Mouse (Mus musculus): ENCODE data around the gene Eif2a. TPM values are rescaled to one million over a fixed set of nuclear protein-coding genes. Genes with fewer than 3 reads are reported as not detected.

Eif2a gene
- polyA plus RNA-seq, 1 experiment = 33.3 TPM

GRCm38 (mm10) chr3:58519536-58519935 is 6.1 kb upstream of the Eif2a start:
- TF ChIP-seq CTCF (IDR thresholded peaks at IDR 0.05; ENCODE audit: extremely low read depth, insufficient read depth, low read length) (no peak), POLR2A (IDR thresholded peaks at IDR 0.05; ENCODE audit: extremely low read depth, insufficient read depth, low read length) (no peak)
- Histone ChIP-seq H3K4me3 (ENCODE audit: insufficient read depth, low read length) (no peak overlapping the region), H3K27ac (ENCODE audit: insufficient read depth, low read length) (no peak overlapping the region), H3K4me1 (ENCODE audit: control insufficient read depth, insufficient read depth, low read length) (no peaks in the 10 kb centered on the region)

GRCm38 (mm10) chr3:58520286-58520685 is 5.3 kb upstream of the Eif2a start:
- Histone ChIP-seq H3K4me3 (ENCODE audit: insufficient read depth, low read length) (no peak overlapping the region), H3K4me1 (ENCODE audit: control insufficient read depth, insufficient read depth, low read length) (no peaks in the 10 kb centered on the region), H3K27ac (ENCODE audit: insufficient read depth, low read length) (no peak overlapping the region)
- TF ChIP-seq CTCF (IDR thresholded peaks at IDR 0.05; ENCODE audit: extremely low read depth, insufficient read depth, low read length) = no peak
- no peak for TF ChIP-seq POLR2A (IDR thresholded peaks at IDR 0.05; ENCODE audit: extremely low read depth, insufficient read depth, low read length)

GRCm38 (mm10) chr3:58521361-58521760 is 4.3 kb upstream of the Eif2a start:
- TF ChIP-seq POLR2A (IDR thresholded peaks at IDR 0.05; ENCODE audit: extremely low read depth, insufficient read depth, low read length) (no peak), CTCF (IDR thresholded peaks at IDR 0.05; ENCODE audit: extremely low read depth, insufficient read depth, low read length) (no peak)

GRCm38 (mm10) chr3:58523386-58523785 is 2.2 kb upstream of the Eif2a start:
- Histone ChIP-seq H3K4me1 (ENCODE audit: control insufficient read depth, insufficient read depth, low read length) (no peaks in the 10 kb centered on the region), H3K27ac (ENCODE audit: insufficient read depth, low read length) (no peak overlapping the region), H3K4me3 (ENCODE audit: insufficient read depth, low read length) (peak overlapping the region; percentile 87; the same call in 1 of the 2 replicates)
- TF ChIP-seq CTCF (IDR thresholded peaks at IDR 0.05; ENCODE audit: extremely low read depth, insufficient read depth, low read length) = no peak

More at GRCm38 (mm10) chr3:58521361-58521760, 4.3 kb upstream of the Eif2a start:
- Histone ChIP-seq H3K27ac (ENCODE audit: insufficient read depth, low read length) (no peak overlapping the region), H3K4me3 (ENCODE audit: insufficient read depth, low read length) (no peak overlapping the region), H3K4me1 (ENCODE audit: control insufficient read depth, insufficient read depth, low read length) (no peaks in the 10 kb centered on the region)

- Histone ChIP-seq H3K4me1 (ENCODE audit: control insufficient read depth, insufficient read depth, low read length) (no peaks in the 10 kb centered on the region), H3K4me3 (ENCODE audit: insufficient read depth, low read length) (peak overlapping the region; percentile 87; the same call in 1 of the 2 replicates), H3K27ac (ENCODE audit: insufficient read depth, low read length) (no peak overlapping the region)
- TF ChIP-seq CTCF (IDR thresholded peaks at IDR 0.05; ENCODE audit: extremely low read depth, insufficient read depth, low read length) (no peak), POLR2A (IDR thresholded peaks at IDR 0.05; ENCODE audit: extremely low read depth, insufficient read depth, low read length) (no peak)
These were observed 1.4 kb upstream of the Eif2a start for GRCm38 (mm10) chr3:58524246-58524645.

- H3K27ac ChIP-seq (ENCODE audit: insufficient read depth, low read length) = peak overlapping the region; percentile 89
- peak overlapping the region; percentile 87 for H3K4me3 ChIP-seq (ENCODE audit: insufficient read depth, low read length)
- no peaks in the 10 kb centered on the region for H3K4me1 ChIP-seq (ENCODE audit: control insufficient read depth, insufficient read depth, low read length)
- TF ChIP-seq CTCF (IDR thresholded peaks at IDR 0.05; ENCODE audit: extremely low read depth, insufficient read depth, low read length) = no peak
- no peak for TF ChIP-seq POLR2A (IDR thresholded peaks at IDR 0.05; ENCODE audit: extremely low read depth, insufficient read depth, low read length)
These were observed 455 bp upstream of the Eif2a start for GRCm38 (mm10) chr3:58525166-58525565.

- H3K4me3 ChIP-seq (ENCODE audit: insufficient read depth, low read length) = peak overlapping the region; percentile 87
- H3K27ac ChIP-seq (ENCODE audit: insufficient read depth, low read length) = no peak overlapping the region
- no peaks in the 10 kb centered on the region for H3K4me1 ChIP-seq (ENCODE audit: control insufficient read depth, insufficient read depth, low read length)
- no peak for TF ChIP-seq POLR2A (IDR thresholded peaks at IDR 0.05; ENCODE audit: extremely low read depth, insufficient read depth, low read length)
- no peak for TF ChIP-seq CTCF (IDR thresholded peaks at IDR 0.05; ENCODE audit: extremely low read depth, insufficient read depth, low read length)
These were observed 752 bp downstream of the Eif2a start for GRCm38 (mm10) chr3:58526408-58526737.

GRCm38 (mm10) chr3:58536573-58536972 is 11.0 kb downstream of the Eif2a start:
- no peaks in the 10 kb centered on the region for H3K4me1 ChIP-seq (ENCODE audit: control insufficient read depth, insufficient read depth, low read length)
- no peak overlapping the region for H3K27ac ChIP-seq (ENCODE audit: insufficient read depth, low read length)
- TF ChIP-seq CTCF (IDR thresholded peaks at IDR 0.05; ENCODE audit: extremely low read depth, insufficient read depth, low read length) (no peak), POLR2A (IDR thresholded peaks at IDR 0.05; ENCODE audit: extremely low read depth, insufficient read depth, low read length) (no peak)
- H3K4me3 ChIP-seq (ENCODE audit: insufficient read depth, low read length) = no peak overlapping the region

- no peak overlapping the region for H3K4me3 ChIP-seq (ENCODE audit: insufficient read depth, low read length)
- TF ChIP-seq POLR2A (IDR thresholded peaks at IDR 0.05; ENCODE audit: extremely low read depth, insufficient read depth, low read length) (no peak), CTCF (IDR thresholded peaks at IDR 0.05; ENCODE audit: extremely low read depth, insufficient read depth, low read length) (no peak)
- no peak overlapping the region for H3K27ac ChIP-seq (ENCODE audit: insufficient read depth, low read length)
- no peaks in the 10 kb centered on the region for H3K4me1 ChIP-seq (ENCODE audit: control insufficient read depth, insufficient read depth, low read length)
These were observed 26.6 kb downstream of the Eif2a start for GRCm38 (mm10) chr3:58552001-58552811.

- Histone ChIP-seq H3K4me1 (ENCODE audit: control insufficient read depth, insufficient read depth, low read length) (no peaks in the 10 kb centered on the region), H3K4me3 (ENCODE audit: insufficient read depth, low read length) (no peak overlapping the region), H3K27ac (ENCODE audit: insufficient read depth, low read length) (no peak overlapping the region)
- TF ChIP-seq CTCF (IDR thresholded peaks at IDR 0.05; ENCODE audit: extremely low read depth, insufficient read depth, low read length) = no peak
- no peak for TF ChIP-seq POLR2A (IDR thresholded peaks at IDR 0.05; ENCODE audit: extremely low read depth, insufficient read depth, low read length)
These were observed 31.0 kb downstream of the Eif2a start for GRCm38 (mm10) chr3:58556649-58557048.
